Mouse (Mus musculus) megakaryocyte, embryonic 14.5 days (primary cell): ENCODE results near the gene Trp53inp2.

Source experiments
- FLI1 ChIP-seq: IDR thresholded peaks from 2 replicates; pipeline ENCODE4 v1.6.1; 2012; ENCODE audit warnings: low read length, inconsistent platforms, mixed read lengths
- GATA1 ChIP-seq: IDR thresholded peaks from 3 replicates; pipeline ENCODE4 v1.6.1; 2012; ENCODE audit warnings: mixed read lengths, low read length, inconsistent platforms, borderline replicate concordance

DNA sequence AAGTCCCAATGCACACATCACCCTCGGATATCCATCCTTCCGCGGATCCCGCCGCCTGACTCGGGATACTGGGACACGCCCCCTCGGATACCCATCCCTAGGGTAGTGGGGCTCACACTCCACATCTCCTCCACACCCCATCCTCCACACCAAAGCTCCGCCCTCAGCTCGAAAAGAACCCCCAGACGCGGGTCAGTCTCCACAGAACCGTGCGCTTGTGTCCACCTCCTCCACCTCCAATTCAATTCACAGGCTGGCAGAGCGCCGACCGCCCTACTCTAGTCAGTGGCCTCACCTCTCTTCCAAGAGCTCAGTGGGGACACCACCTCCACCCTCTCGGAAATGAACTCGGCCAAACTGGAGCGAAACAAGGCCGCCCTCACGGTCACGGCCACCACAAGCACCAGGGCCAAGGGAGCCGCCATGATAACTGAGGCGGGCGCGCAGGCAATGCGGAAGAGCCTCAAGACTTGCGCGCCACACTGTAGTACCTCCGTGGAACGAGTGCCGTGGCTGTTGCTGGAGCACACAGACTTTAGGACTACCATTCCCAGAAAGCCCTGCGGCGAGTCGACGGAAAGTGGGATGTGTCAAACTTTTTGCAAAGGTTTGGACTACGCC is 23.8 kb upstream of the Trp53inp2 start, which contains the start of gene Pigu:
- TF ChIP-seq GATA1: no peak
- TF ChIP-seq FLI1: no peak
